ENCODE assay signal across 9 mouse cellular contexts in the genomic region with DNA sequence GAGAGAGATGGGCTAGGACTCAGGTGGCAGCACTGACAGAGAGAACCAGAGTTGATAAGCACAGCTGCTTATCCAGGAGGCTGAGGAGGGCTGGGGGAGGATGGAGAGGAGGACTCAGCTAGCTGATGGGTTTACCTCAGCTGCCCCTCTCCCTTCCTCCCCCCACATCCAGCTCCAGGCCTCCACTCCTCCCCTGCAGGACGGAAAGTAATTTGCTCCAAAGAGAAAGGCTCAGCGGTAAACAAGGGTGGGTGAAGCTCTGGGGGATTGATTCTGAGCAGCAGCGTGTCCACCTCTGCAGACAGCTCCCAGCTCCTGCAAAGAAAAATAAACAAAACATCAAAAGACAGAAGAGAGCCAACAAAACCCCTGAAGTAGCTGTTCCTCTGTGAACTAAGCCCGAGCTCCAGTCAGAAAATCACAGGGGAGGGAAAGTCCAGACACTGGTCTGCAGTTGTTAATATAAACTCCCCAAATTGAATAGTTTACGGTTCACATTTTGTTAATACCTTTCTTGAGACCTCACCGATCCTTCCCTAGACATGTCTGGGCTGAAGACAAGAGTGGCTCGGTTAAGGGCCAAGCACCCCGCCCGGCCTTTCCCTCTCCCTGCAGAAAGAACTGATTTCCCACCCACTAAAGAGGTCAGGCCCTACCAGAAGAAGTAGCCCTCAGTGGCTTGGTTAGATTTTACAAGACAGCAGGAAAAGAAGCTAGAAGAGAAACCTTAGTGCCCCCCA. TPM values are rescaled to one million over a fixed set of nuclear protein-coding genes. Genes with fewer than 3 reads are reported as not detected.
DNase-seq lines count a peak whose midpoint lies in the region; ATAC-seq and TF ChIP-seq lines count a peak whose summit lies in the region.
"Had no signal": no experiment of that assay in that cellular context is flagged by ENCODE, and none has a peak within 500 bp of the region (broad histone marks: within the 10 kb centered on the region; RNA-seq: fewer than 3 reads in every experiment).

No protein-coding gene starts in this region.

- no peaks in the 10 kb centered on the region for H3K27me3 ChIP-seq in heart, embryonic 14.5 days (ENCODE audit: control insufficient read depth, insufficient read depth, low read length)
- H3K27me3 ChIP-seq in limb, embryonic 12.5 days = no peaks in the 10 kb centered on the region
- H3K27me3 ChIP-seq in neural tube, embryonic 12.5 days (replicated peaks) = no peaks in the 10 kb centered on the region

- TF ChIP-seq CTCF in gastrocnemius, adult 2 months (IDR thresholded peaks at IDR 0.05) = no peak
- TF ChIP-seq CTCF in cortical plate, adult 2 months (IDR thresholded peaks at IDR 0.05; ENCODE audit: extremely low read depth, insufficient read depth, low read length) = no peak

- no peak for TF ChIP-seq POLR2A in cortical plate, adult 2 months (IDR thresholded peaks at IDR 0.05; ENCODE audit: extremely low read depth, insufficient read depth, low read length)

- peak overlapping the region; percentile 85 for H3K27ac ChIP-seq in gastrocnemius, adult 2 months
- peak overlapping the region; percentile 63 for H3K27ac ChIP-seq in cortical plate, adult 2 months (ENCODE audit: insufficient read depth, low read length)
- no peak overlapping the region for H3K27ac ChIP-seq in heart, embryonic 14.5 days (replicated peaks in 1 of 2; ENCODE audit: control insufficient read depth in 1 of 2, insufficient read depth in 1 of 2, low read depth in 2 of 2, low read length in 2 of 2)
- H3K27ac ChIP-seq in limb, embryonic 12.5 days = peak overlapping the region; percentile 69; the same call in 1 of the 2 replicates
- peak overlapping the region; percentile 59; the same call in 1 of the 2 replicates for H3K27ac ChIP-seq in neural tube, embryonic 12.5 days

- H3K9ac ChIP-seq in heart, embryonic 14.5 days (ENCODE audit: low read length) = no peak overlapping the region
- no peak overlapping the region for H3K9ac ChIP-seq in limb, embryonic 12.5 days (replicated peaks)
- H3K9ac ChIP-seq in neural tube, embryonic 12.5 days = no peak overlapping the region

- H3K4me3 ChIP-seq in gastrocnemius, adult 2 months = peak overlapping the region; percentile 22; the same call in 1 of the 2 replicates
- H3K4me3 ChIP-seq in cortical plate, adult 2 months (ENCODE audit: insufficient read depth, low read length) = no peak overlapping the region
- no peak overlapping the region for H3K4me3 ChIP-seq in heart, embryonic 14.5 days (ENCODE audit: control insufficient read depth in 1 of 2, insufficient read depth in 1 of 2, low read depth in 1 of 2, low read length in 2 of 2)
- H3K4me3 ChIP-seq in limb, embryonic 12.5 days (replicated peaks) = no peak overlapping the region
- H3K4me3 ChIP-seq in neural tube, embryonic 12.5 days = no peak overlapping the region
- H3K4me3 ChIP-seq: erythroblast, embryonic 14.5 days had no signal

- DNase-seq in gastrocnemius, adult 2 months = peak; percentile 27
- no peak for DNase-seq in gastrocnemius, postnatal 4 days (ENCODE audit: low spot score in 2 of 2)
- DNase-seq in ovary, postnatal 14 days (ENCODE audit: low spot score) = no peak
- no peak for DNase-seq in cerebellum, postnatal 10 days

- no peaks in the 10 kb centered on the region; the same call in 1 of the 2 replicates for H3K4me1 ChIP-seq in cortical plate, adult 2 months (ENCODE audit: control insufficient read depth, insufficient read depth, low read length)
- peaks cover 6 to 11% of the 10 kb centered on the region in 2 experiments for H3K4me1 ChIP-seq in heart, embryonic 14.5 days (ENCODE audit: control insufficient read depth in 2 of 2, insufficient read depth in 2 of 2, low read length in 2 of 2)
- H3K4me1 ChIP-seq in limb, embryonic 12.5 days (replicated peaks) = peaks cover 12% of the 10 kb centered on the region
- H3K4me1 ChIP-seq in neural tube, embryonic 12.5 days = peaks cover 18% of the 10 kb centered on the region

- no peaks in the 10 kb centered on the region for H3K36me3 ChIP-seq in heart, embryonic 14.5 days (ENCODE audit: control insufficient read depth, insufficient read depth, low read length)
- H3K36me3 ChIP-seq in limb, embryonic 12.5 days = no peaks in the 10 kb centered on the region
- no peaks in the 10 kb centered on the region for H3K36me3 ChIP-seq in neural tube, embryonic 12.5 days

- intact Hi-C loops in gastrocnemius, adult 2 months (cut with DNase I) = no loop called here

- H3K4me2 ChIP-seq in heart, embryonic 14.5 days (ENCODE audit: low read length) = peak overlapping the region; percentile 61; the same call in 1 of the 2 replicates
- H3K4me2 ChIP-seq in limb, embryonic 12.5 days = peak overlapping the region; percentile 55
- peak overlapping the region; percentile 28 for H3K4me2 ChIP-seq in neural tube, embryonic 12.5 days (replicated peaks)

- no peak for ATAC-seq in heart, embryonic 14.5 days (ENCODE audit: insufficient number of reproducible peaks, insufficient read depth, low FRiP score, low read depth)
- ATAC-seq in limb, embryonic 12.5 days (ENCODE audit: insufficient number of reproducible peaks, insufficient read depth, low FRiP score, low TSS enrichment, low read depth) = no peak
- peak; percentile 76; the same call in 1 of the 2 replicates for ATAC-seq in neural tube, embryonic 12.5 days (ENCODE audit: low FRiP score, low read depth)

- 0 out of 2 replicates have a peak, but pooled peaks cover under 1% of the 10 kb centered on the region for H3K9me3 ChIP-seq in heart, embryonic 14.5 days (ENCODE audit: control insufficient read depth, low read length)
- H3K9me3 ChIP-seq in limb, embryonic 12.5 days = 0 out of 2 replicates have a peak, but pooled peaks cover under 1% of the 10 kb centered on the region
- 0 out of 2 replicates have a peak, but pooled peaks cover under 1% of the 10 kb centered on the region for H3K9me3 ChIP-seq in neural tube, embryonic 12.5 days

- 29% methylated on average over 8 of the region's 9 CpGs for WGBS in heart, embryonic 14.5 days
- WGBS in limb, embryonic 12.5 days = 10% methylated on average over 9 of the region's 9 CpGs
- WGBS in neural tube, embryonic 12.5 days = 6% methylated on average over 9 of the region's 9 CpGs

RNA-seq across cellular contexts. Expression of gene Inpp5f, which starts 19.6 kb away (rescaled TPM):
- total RNA-seq in gastrocnemius, adult 2 months (2021) = 1 to 10 TPM; 2.8 to 3.1 TPM
- 1 to 10 TPM; 9.1 to 9.2 TPM for total RNA-seq in gastrocnemius, postnatal 4 days (2021)
- polyA plus RNA-seq in cortical plate, adult 2 months (2012; rRNA removed) = 54.6 and 57.5 TPM in 2 replicates
- 15.6 and 17.3 TPM in 2 replicates for polyA plus RNA-seq in heart, embryonic 14.5 days (2014; fragmentation: Nextera tagmentation; extraction: Ambion mirVana)
- 25.5 and 26.0 TPM in 2 replicates for polyA plus RNA-seq in limb, embryonic 12.5 days (2016; fragmentation: Nextera tagmentation; extraction: Ambion mirVana)
- 140 and 170 TPM in 2 replicates for polyA plus RNA-seq in neural tube, embryonic 12.5 days (2016; fragmentation: Nextera tagmentation; extraction: Ambion mirVana)

Comparison
In these comparisons a context has a peak if more than half of its experiments do, and no peak if none do; other contexts are left out.
1. H3K27ac ChIP-seq: peak in gastrocnemius, adult 2 months (single experiment), cortical plate, adult 2 months (single experiment), limb, embryonic 12.5 days (single experiment) and neural tube, embryonic 12.5 days (single experiment); none in heart, embryonic 14.5 days (0 of 2).
2. Peak in every context shown above with its lines, with median percentiles within 50 percentile points of each other: H3K4me2 ChIP-seq.